Mouse (Mus musculus): ENCODE data around the gene Ephb1. TPM values are rescaled to one million over a fixed set of nuclear protein-coding genes. Genes with fewer than 3 reads are reported as not detected.

The Ephb1 gene
- polyA plus RNA-seq, 1 experiment from 2014 or later: 1.6 TPM

DNA sequence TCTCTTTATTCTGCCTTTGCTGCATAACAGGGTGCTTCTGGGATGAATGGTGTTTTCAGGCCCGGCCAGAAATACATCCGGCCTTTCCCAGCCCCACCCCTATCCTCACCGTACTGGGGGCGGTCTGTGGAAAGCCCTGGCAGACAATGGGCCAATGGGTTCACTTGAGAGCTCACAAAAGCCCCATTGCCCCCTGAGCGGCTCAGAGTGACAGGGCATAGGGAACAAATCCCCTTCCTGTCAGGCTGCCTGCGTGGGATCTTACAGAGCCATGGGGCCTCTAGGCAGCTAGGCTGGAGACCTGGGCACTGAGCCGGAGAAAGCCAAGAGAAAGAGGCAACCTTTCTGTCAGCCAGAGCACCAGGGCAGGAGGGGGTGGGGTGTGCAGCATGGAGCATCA lies 111.2 kb downstream of the Ephb1 start:
- WGBS: 59% methylated on average over 7 of the region's 7 CpGs
- no peak overlapping the region for H3K4me3 ChIP-seq (ENCODE audit: low read depth, low read length)

DNA sequence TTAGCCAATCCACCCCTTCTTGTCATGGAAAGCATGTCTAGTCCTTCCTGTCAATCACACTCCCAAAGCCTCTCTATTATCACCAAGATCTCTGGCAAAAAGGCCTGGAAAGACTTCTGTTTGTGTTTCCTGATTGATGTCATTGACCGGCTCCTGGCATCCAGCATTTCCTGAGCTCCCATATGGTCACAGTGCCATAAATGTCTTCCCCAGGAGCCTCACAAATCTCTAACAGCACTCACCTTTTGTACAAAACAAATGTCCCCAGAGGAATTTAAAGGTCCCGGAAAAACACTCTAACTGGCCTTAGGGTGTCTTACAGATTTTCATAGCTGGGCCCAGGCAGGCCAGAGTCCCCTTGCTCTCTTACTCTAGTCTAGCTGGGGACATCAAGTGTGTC lies 112.9 kb downstream of the Ephb1 start:
- no peak overlapping the region for H3K4me3 ChIP-seq (ENCODE audit: low read depth, low read length)
- H3K27ac ChIP-seq (replicated peaks; ENCODE audit: low read depth, low read length): no peak overlapping the region
- ATAC-seq (ENCODE audit: insufficient number of reproducible peaks, low FRiP score, low TSS enrichment, low read depth) (no peak), DNase-seq (ENCODE audit: low spot score) (no peak)
- H3K27me3 ChIP-seq (ENCODE audit: control insufficient read depth, insufficient read depth, low read length): no peaks in the 10 kb centered on the region
- 10% methylated on average over 2 of the region's 2 CpGs for WGBS
- H3K9ac ChIP-seq (ENCODE audit: low read length): no peak overlapping the region
- no peaks in the 10 kb centered on the region for H3K36me3 ChIP-seq (ENCODE audit: control insufficient read depth, insufficient read depth, low read length)
- H3K9me3 ChIP-seq (ENCODE audit: control insufficient read depth, low read length): no peaks in the 10 kb centered on the region
- no peak overlapping the region for H3K4me2 ChIP-seq (ENCODE audit: low read depth, severe bottlenecking)
- H3K4me1 ChIP-seq (ENCODE audit: control insufficient read depth, insufficient read depth, low read length): no peaks in the 10 kb centered on the region

More for the DNA sequence above, 111.2 kb downstream of the Ephb1 start:
- H3K27me3 ChIP-seq (ENCODE audit: control insufficient read depth, insufficient read depth, low read length): no peaks in the 10 kb centered on the region
- H3K9ac ChIP-seq (ENCODE audit: low read length): no peak overlapping the region
- no peaks in the 10 kb centered on the region for H3K9me3 ChIP-seq (ENCODE audit: control insufficient read depth, low read length)
- no peaks in the 10 kb centered on the region for H3K4me1 ChIP-seq (ENCODE audit: control insufficient read depth, insufficient read depth, low read length)
- ATAC-seq (ENCODE audit: insufficient number of reproducible peaks, low FRiP score, low TSS enrichment, low read depth) (no peak), DNase-seq (ENCODE audit: low spot score) (no peak)
- no peak overlapping the region for H3K27ac ChIP-seq (replicated peaks; ENCODE audit: low read depth, low read length)
- no peaks in the 10 kb centered on the region for H3K36me3 ChIP-seq (ENCODE audit: control insufficient read depth, insufficient read depth, low read length)
- H3K4me2 ChIP-seq (ENCODE audit: low read depth, severe bottlenecking): no peak overlapping the region

DNA sequence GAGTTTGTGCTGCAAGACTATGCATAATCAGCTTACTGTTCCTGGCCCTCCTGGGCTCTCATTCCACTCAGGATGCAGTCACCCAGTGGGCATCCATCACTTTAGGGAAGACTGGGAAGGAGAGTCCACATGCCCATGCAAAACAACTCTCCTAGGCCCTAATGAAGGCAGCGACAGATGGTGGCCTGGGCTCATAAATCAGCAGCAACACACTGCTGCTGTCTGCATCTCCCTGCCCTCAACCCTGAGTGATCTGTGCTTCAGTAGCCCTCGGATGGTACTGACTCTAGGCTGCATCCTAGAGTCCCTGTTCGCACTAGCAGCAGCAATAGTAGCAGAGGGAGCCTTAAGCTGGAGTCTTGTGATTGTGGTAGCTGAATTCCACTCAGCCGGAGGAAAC lies 114.3 kb downstream of the Ephb1 start:
- Histone ChIP-seq H3K4me2 (ENCODE audit: low read depth, severe bottlenecking) (no peak overlapping the region), H3K36me3 (ENCODE audit: control insufficient read depth, insufficient read depth, low read length) (no peaks in the 10 kb centered on the region), H3K27ac (replicated peaks; ENCODE audit: low read depth, low read length) (no peak overlapping the region), H3K4me3 (ENCODE audit: low read depth, low read length) (no peak overlapping the region), H3K27me3 (ENCODE audit: control insufficient read depth, insufficient read depth, low read length) (no peaks in the 10 kb centered on the region), H3K9ac (ENCODE audit: low read length) (no peak overlapping the region), H3K9me3 (ENCODE audit: control insufficient read depth, low read length) (no peaks in the 10 kb centered on the region), H3K4me1 (ENCODE audit: control insufficient read depth, insufficient read depth, low read length) (no peaks in the 10 kb centered on the region)
- ATAC-seq (ENCODE audit: insufficient number of reproducible peaks, low FRiP score, low TSS enrichment, low read depth) (no peak), DNase-seq (ENCODE audit: low spot score) (no peak)
- 33% methylated on average over 4 of the region's 4 CpGs for WGBS

DNA sequence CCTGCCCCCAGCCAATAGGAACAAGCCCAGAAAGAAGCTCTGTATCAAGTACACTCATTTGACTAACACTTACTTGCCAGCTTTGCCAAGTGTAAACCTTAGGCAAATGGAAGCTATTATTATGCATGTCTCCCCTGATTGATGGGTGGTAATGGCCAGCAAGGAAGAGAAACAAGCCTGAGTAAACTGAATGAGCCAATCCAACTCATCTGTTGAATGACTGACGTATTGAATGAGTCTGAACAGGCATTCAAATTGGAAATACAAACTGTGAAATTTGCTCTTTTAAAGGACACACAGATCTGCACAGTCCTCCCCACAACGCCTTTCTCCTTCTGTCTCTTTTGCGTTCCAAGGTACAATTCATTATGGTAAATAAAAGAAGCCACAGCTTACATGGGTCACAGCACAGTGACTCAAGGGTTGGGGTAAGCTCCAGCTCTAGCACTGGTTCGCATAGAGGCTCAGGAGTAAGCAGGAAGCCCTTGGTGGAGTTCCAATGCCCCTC lies 119.0 kb downstream of the Ephb1 start:
- DNase-seq (ENCODE audit: low spot score) (no peak), ATAC-seq (ENCODE audit: insufficient number of reproducible peaks, low FRiP score, low TSS enrichment, low read depth) (no peak)
- Histone ChIP-seq H3K9me3 (ENCODE audit: control insufficient read depth, low read length) (no peaks in the 10 kb centered on the region), H3K27me3 (ENCODE audit: control insufficient read depth, insufficient read depth, low read length) (no peaks in the 10 kb centered on the region), H3K4me3 (ENCODE audit: low read depth, low read length) (no peak overlapping the region), H3K4me2 (ENCODE audit: low read depth, severe bottlenecking) (no peak overlapping the region), H3K4me1 (ENCODE audit: control insufficient read depth, insufficient read depth, low read length) (no peaks in the 10 kb centered on the region), H3K27ac (replicated peaks; ENCODE audit: low read depth, low read length) (no peak overlapping the region), H3K36me3 (ENCODE audit: control insufficient read depth, insufficient read depth, low read length) (no peaks in the 10 kb centered on the region), H3K9ac (ENCODE audit: low read length) (no peak overlapping the region)
- WGBS: 69% methylated on average over 4 of the region's 4 CpGs

DNA sequence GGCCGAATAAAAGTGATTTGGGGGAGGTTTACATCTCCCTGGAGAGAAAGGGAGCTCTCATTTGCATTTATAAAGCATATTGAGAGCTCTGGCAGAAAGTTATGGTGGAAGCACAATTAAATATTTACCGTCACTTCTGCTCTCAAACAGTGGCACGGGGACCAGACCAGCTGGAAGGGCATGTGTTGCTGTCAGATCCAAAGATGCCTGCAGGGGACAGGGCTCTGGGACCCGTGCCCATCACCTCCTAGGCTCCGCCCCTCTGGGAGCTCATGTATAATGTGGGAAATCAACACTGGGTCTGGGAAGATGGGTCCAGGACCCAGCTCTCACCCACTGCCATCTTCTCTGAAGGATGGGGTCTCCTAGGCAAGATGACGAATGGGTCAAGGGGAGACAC lies 123.2 kb downstream of the Ephb1 start:
- Histone ChIP-seq H3K4me3 (ENCODE audit: low read depth, low read length) (no peak overlapping the region), H3K36me3 (ENCODE audit: control insufficient read depth, insufficient read depth, low read length) (no peaks in the 10 kb centered on the region), H3K4me2 (ENCODE audit: low read depth, severe bottlenecking) (no peak overlapping the region), H3K9me3 (ENCODE audit: control insufficient read depth, low read length) (no peaks in the 10 kb centered on the region), H3K4me1 (ENCODE audit: control insufficient read depth, insufficient read depth, low read length) (no peaks in the 10 kb centered on the region), H3K27me3 (ENCODE audit: control insufficient read depth, insufficient read depth, low read length) (no peaks in the 10 kb centered on the region), H3K27ac (replicated peaks; ENCODE audit: low read depth, low read length) (no peak overlapping the region), H3K9ac (ENCODE audit: low read length) (no peak overlapping the region)
- no peak for DNase-seq (ENCODE audit: low spot score)
- 73% methylated on average over 6 of the region's 6 CpGs for WGBS
- ATAC-seq (ENCODE audit: insufficient number of reproducible peaks, low FRiP score, low TSS enrichment, low read depth): no peak

DNA sequence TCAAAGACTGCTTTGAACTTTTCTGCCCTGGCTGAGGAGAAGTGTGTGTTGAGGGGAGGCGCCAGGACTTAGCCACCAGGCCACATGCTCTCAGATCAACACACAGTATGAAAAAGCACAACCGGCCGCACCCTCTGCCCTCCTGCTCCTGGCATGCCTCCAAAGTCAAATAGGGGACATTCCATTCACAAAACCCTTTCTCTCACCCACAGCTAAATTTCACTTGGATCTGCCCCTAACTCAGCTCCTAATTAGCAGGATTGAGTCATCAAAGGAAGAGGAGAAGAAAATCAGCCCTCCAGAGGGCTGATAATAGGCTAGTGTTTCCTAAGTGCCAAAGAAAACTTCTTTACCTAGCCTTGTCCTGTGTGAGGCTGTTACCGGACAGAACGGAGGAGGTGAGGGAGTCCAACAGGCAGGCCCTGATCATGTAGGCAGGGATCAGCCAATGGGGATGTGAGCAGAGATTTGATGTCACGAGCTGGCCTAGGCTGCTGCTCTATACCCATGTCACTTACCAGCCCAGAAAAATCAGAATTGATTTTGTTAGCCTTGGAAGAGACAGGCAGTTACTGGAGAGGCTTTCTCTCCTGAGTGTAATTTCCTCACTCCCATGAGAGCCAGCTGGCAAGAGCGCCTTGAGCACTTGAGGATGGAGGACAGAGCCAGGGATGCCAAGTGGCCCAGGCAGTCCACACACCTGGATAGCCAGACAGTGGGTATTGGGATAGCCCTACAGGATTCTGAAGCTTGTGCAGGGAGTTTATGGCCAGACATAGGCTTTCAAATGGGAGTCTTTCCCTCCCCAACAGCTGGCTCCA lies 137.5 kb downstream of the Ephb1 start:
- no peak overlapping the region for H3K4me2 ChIP-seq (ENCODE audit: low read depth, severe bottlenecking)
- no peaks in the 10 kb centered on the region for H3K4me1 ChIP-seq (ENCODE audit: control insufficient read depth, insufficient read depth, low read length)
- no peak overlapping the region for H3K9ac ChIP-seq (ENCODE audit: low read length)
- no peaks in the 10 kb centered on the region for H3K27me3 ChIP-seq (ENCODE audit: control insufficient read depth, insufficient read depth, low read length)
- no peak for ATAC-seq (ENCODE audit: insufficient number of reproducible peaks, low FRiP score, low TSS enrichment, low read depth)
- no peaks in the 10 kb centered on the region for H3K9me3 ChIP-seq (ENCODE audit: control insufficient read depth, low read length)
- no peaks in the 10 kb centered on the region for H3K36me3 ChIP-seq (ENCODE audit: control insufficient read depth, insufficient read depth, low read length)
- no peak overlapping the region for H3K27ac ChIP-seq (replicated peaks; ENCODE audit: low read depth, low read length)
- no peak for DNase-seq (ENCODE audit: low spot score)
- 65% methylated on average over 7 of the region's 7 CpGs for WGBS
- H3K4me3 ChIP-seq (ENCODE audit: low read depth, low read length): no peak overlapping the region

DNA sequence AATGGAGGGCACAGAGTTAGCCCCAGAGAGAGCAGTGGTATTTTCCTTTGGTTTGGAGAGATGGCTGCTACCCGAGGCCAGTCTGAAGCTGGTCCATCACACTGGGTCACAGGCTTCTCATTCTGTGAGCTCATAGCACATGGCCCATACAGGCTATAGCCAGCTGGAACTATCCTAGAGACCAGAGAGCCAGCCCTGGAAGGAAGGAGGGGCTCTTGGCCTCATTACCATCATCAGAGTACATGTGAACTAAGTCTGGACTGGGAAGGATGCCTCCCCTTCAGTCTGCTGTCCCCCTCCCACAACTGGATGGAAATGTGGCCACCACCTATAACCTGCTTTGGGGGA lies 142.5 kb downstream of the Ephb1 start:
- no peaks in the 10 kb centered on the region for H3K27me3 ChIP-seq (ENCODE audit: control insufficient read depth, insufficient read depth, low read length)
- H3K36me3 ChIP-seq (ENCODE audit: control insufficient read depth, insufficient read depth, low read length): no peaks in the 10 kb centered on the region
- H3K27ac ChIP-seq (replicated peaks; ENCODE audit: low read depth, low read length): no peak overlapping the region
- H3K9me3 ChIP-seq (ENCODE audit: control insufficient read depth, low read length): no peaks in the 10 kb centered on the region
- 72% methylated on average over 1 of the region's 1 CpGs for WGBS
- H3K4me1 ChIP-seq (ENCODE audit: control insufficient read depth, insufficient read depth, low read length): no peaks in the 10 kb centered on the region
- DNase-seq (ENCODE audit: low spot score): no peak
- no peak for ATAC-seq (ENCODE audit: insufficient number of reproducible peaks, low FRiP score, low TSS enrichment, low read depth)
- no peak overlapping the region for H3K9ac ChIP-seq (ENCODE audit: low read length)
- no peak overlapping the region for H3K4me2 ChIP-seq (ENCODE audit: low read depth, severe bottlenecking)
- H3K4me3 ChIP-seq (ENCODE audit: low read depth, low read length): no peak overlapping the region

DNA sequence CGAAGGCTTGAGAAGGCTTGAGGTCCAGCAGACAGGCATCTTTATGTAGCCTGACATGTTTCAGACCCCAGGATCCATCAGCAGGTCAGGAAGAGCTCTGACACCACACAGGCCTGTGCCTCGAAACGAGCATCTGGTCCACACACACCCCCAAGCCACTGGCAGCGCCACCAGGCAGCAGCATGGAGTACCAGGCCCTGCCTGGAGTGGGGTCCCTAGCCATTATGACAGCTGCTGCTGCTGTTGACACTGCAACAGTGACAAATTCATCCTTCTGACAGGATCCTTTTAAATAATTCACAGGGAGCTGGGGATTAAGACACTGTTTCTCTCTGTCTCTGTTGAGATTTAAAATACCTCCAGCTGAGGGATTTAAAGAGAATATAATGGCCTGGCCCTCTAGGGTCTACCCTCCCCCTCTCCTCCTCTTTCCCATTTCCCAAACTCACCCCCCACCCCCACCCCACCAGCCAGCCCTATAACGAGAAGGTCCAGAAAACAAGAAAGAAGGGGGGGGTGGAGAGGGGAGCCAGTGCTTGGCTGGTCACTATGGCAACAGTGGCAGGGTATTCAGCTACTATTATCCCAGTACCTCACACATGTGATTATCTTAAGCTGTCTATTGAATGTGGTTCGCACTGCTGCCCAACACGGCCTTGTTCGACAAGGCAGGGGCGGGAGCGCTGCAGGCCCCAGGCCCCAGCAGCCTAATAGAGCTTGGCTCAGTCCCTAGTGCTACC lies 143.0 kb downstream of the Ephb1 start:
- Histone ChIP-seq H3K36me3 (ENCODE audit: control insufficient read depth, insufficient read depth, low read length) (no peaks in the 10 kb centered on the region), H3K27me3 (ENCODE audit: control insufficient read depth, insufficient read depth, low read length) (no peaks in the 10 kb centered on the region), H3K4me2 (ENCODE audit: low read depth, severe bottlenecking) (no peak overlapping the region), H3K9me3 (ENCODE audit: control insufficient read depth, low read length) (no peaks in the 10 kb centered on the region), H3K9ac (ENCODE audit: low read length) (no peak overlapping the region), H3K27ac (replicated peaks; ENCODE audit: low read depth, low read length) (no peak overlapping the region), H3K4me3 (ENCODE audit: low read depth, low read length) (no peak overlapping the region), H3K4me1 (ENCODE audit: control insufficient read depth, insufficient read depth, low read length) (no peaks in the 10 kb centered on the region)
- ATAC-seq (ENCODE audit: insufficient number of reproducible peaks, low FRiP score, low TSS enrichment, low read depth) (peak; percentile 39), DNase-seq (ENCODE audit: low spot score) (no peak)
- 32% methylated on average over 10 of the region's 10 CpGs for WGBS
